Mouse (Mus musculus) hindbrain, postnatal 0 days (tissue): ENCODE measurements around the gene Arhgap23. TPM values are rescaled to one million over a fixed set of nuclear protein-coding genes. Genes with fewer than 3 reads are reported as not detected.

ENCODE experiments used
- ATAC-seq: fragments of 200-750 bp; cut with Nextera tagmentation; 2 replicates; pipeline ENCODE4 v1.8.0; 2017; ENCODE audit warnings: mild to moderate bottlenecking, moderate TSS enrichment, moderate library complexity
- DNase-seq: peaks from one replicate; pipeline ENCODE4 v3.0.0-alpha.2; 2015; ENCODE audit warnings: low spot score
- H3K27ac ChIP-seq: fragments of 300-500 bp; sonication (generic); 2 replicates; pipeline ENCODE4 v1.5.1; 2014; ENCODE audit warnings: mild to moderate bottlenecking
- H3K27me3 ChIP-seq: fragments of 300-500 bp; sonication (generic); 2 replicates; pipeline ENCODE4 v1.6.1; 2014; ENCODE audit warnings: low read length, mixed read lengths; ENCODE audit not compliant: insufficient read depth
- H3K36me3 ChIP-seq: fragments of 300-500 bp; sonication (generic); 2 replicates; pipeline ENCODE4 v1.6.1; 2014; ENCODE audit warnings: low read length, mixed read lengths; ENCODE audit not compliant: insufficient read depth
- H3K4me1 ChIP-seq: fragments of 300-500 bp; sonication (generic); 2 replicates; pipeline ENCODE4 v1.6.1; 2014; ENCODE audit warnings: antibody characterized with exemption, low read length, mixed read lengths; ENCODE audit not compliant: insufficient read depth
- H3K4me2 ChIP-seq: fragments of 300-500 bp; sonication (generic); 2 replicates; pipeline ENCODE4 v1.6.1; 2014; ENCODE audit warnings: low read depth, mild to moderate bottlenecking, low read length, moderate library complexity, mixed read lengths
- H3K4me3 ChIP-seq: fragments of 300-500 bp; sonication (generic); 2 replicates; pipeline ENCODE4 v1.5.1; 2014; ENCODE audit warnings: low read length
- H3K9ac ChIP-seq: fragments of 300-500 bp; sonication (generic); replicated peaks from 2 replicates; pipeline ENCODE4 v1.6.1; 2014; ENCODE audit warnings: mild to moderate bottlenecking, low read length, moderate library complexity, mixed read lengths
- H3K9me3 ChIP-seq: fragments of 300-500 bp; sonication (generic); 2 replicates; pipeline ENCODE4 v1.6.1; 2016; ENCODE audit warnings: low read length, mixed read lengths
- CTCF ChIP-seq: IDR thresholded peaks from 2 replicates; pipeline ENCODE4 v1.5.1; 2016; ENCODE audit warnings: antibody characterized with exemption, control low read depth, low read depth
- WGBS: fragments of 180-500 bp; shearing (Covaris S2); extraction: QIAGEN DNeasy Blood & Tissue Kit; methylation state at CpG from one replicate; pipeline ENCODE4 v1.1.7; 2014; 5-methylcytosine and 5-hydroxymethylcytosine counted together
- polyA plus RNA-seq: library from polyadenylated mRNA; unstranded; fragments of >200 nt; fragmentation: Nextera tagmentation; extraction: Ambion mirVana; gene quantifications from 2 replicates; pipeline ENCODE4 v1.2.1, GENCODE M21; 2015
- total RNA-seq: library from RNA; depleted of rRNA; stranded (reverse); fragments of >200 nt; gene quantifications from 2 replicates; pipeline ENCODE4 v1.2.3, GENCODE M21; 2014

Arhgap23 gene
- total and polyA plus RNA-seq, 2 experiments from 2014 or later, result 7.7 to 75.2 TPM

GRCm38 (mm10) chr11:97422507-97422906, 7.2 kb downstream of the Arhgap23 start:
- TF ChIP-seq CTCF, result no peak
- Histone ChIP-seq H3K9ac (no peak overlapping the region), H3K4me2 (no peak overlapping the region), H3K4me1 (0 out of 2 replicates have a peak, but pooled peaks cover 2% of the 10 kb centered on the region), H3K27me3 (no peaks in the 10 kb centered on the region), H3K9me3 (no peaks in the 10 kb centered on the region), H3K27ac (no peak overlapping the region; the same call in 1 of the 2 replicates), H3K4me3 (no peak overlapping the region), H3K36me3 (no peaks in the 10 kb centered on the region)
- DNase-seq (peak; percentile 47), ATAC-seq (peak; percentile 78; the same call in 1 of the 2 replicates)
- 48% methylated on average over 4 of the region's 4 CpGs for WGBS

- ATAC-seq (no peak), DNase-seq (no peak)
- Histone ChIP-seq H3K4me3 (no peak overlapping the region), H3K27me3 (no peaks in the 10 kb centered on the region), H3K9ac (no peak overlapping the region), H3K9me3 (no peaks in the 10 kb centered on the region), H3K27ac (no peak overlapping the region), H3K4me1 (peaks cover 8% of the 10 kb centered on the region; the same call in 1 of the 2 replicates), H3K36me3 (no peaks in the 10 kb centered on the region), H3K4me2 (no peak overlapping the region)
- TF ChIP-seq CTCF, result no peak
- WGBS, result 58% methylated on average over 5 of the region's 5 CpGs
Measured at GRCm38 (mm10) chr11:97424092-97424692, 8.9 kb downstream of the Arhgap23 start.

GRCm38 (mm10) chr11:97424802-97425201, 9.5 kb downstream of the Arhgap23 start:
- no peak overlapping the region for H3K4me2 ChIP-seq
- no peak overlapping the region for H3K9ac ChIP-seq
- H3K4me1 ChIP-seq, result peaks cover 8% of the 10 kb centered on the region; the same call in 1 of the 2 replicates
- no peak overlapping the region for H3K4me3 ChIP-seq
- ATAC-seq (no peak), DNase-seq (no peak)
- no peaks in the 10 kb centered on the region for H3K9me3 ChIP-seq
- H3K27me3 ChIP-seq, result no peaks in the 10 kb centered on the region
- no peak overlapping the region for H3K27ac ChIP-seq
- no peaks in the 10 kb centered on the region for H3K36me3 ChIP-seq
- no peak for TF ChIP-seq CTCF
- 72% methylated on average over 3 of the region's 3 CpGs for WGBS

DNA sequence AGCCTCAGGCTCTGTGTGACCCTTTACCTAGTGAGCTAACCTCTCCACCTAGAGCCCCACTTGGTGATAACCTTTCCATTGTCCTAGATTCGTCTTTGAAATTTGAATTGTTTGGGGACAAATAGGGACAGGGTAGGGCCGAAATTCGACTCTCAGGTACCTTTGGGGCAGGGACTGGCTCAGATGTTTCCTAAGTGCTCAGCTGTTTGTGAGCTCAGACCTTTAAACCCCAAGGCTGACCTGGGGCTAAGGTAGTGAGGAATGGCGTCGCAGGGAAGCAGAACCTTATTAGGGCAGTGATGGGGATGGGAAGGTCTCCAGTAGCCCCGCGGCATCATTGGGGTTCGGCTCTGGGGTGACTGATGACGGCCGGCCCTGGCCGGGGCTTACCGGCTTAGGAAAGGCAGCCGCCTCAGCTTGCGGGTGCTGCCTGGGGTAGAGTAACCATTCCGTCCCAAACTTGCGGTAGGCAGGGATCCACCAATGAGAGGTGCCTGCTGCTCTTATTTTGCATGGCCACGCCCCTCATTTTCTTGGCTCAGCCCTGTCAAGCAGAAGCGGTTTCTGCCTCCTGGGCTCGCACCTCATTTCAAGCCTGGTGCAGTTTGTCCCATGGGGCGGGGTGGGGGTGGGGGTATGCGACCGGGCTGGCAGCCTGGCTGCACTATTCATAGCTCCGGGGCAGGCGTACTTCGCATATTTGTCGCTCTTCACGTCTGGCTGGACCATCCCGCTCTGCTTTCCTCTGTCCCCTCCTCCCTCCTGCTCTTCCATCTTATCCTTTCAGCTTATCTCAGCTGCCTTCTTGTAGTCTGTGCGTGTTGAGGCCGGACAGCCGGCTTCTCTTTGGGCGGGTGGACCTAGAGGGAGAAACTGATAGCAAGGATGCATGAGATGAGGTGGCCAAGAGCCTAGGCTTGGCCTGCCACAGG, 12.7 kb downstream of the Arhgap23 start:
- no peak overlapping the region for H3K27ac ChIP-seq
- H3K36me3 ChIP-seq, result no peaks in the 10 kb centered on the region
- DNase-seq (peak; percentile 79), ATAC-seq (peak; percentile 76)
- 1% methylated on average over 32 of the region's 32 CpGs for WGBS
- peaks cover 5% of the 10 kb centered on the region; the same call in 1 of the 2 replicates for H3K4me1 ChIP-seq
- H3K4me3 ChIP-seq, result peak overlapping the region; percentile 29
- no peaks in the 10 kb centered on the region for H3K27me3 ChIP-seq
- TF ChIP-seq CTCF, result no peak
- no peaks in the 10 kb centered on the region for H3K9me3 ChIP-seq
- H3K9ac ChIP-seq, result peak overlapping the region; percentile 49
- peak overlapping the region; percentile 61 for H3K4me2 ChIP-seq

DNA sequence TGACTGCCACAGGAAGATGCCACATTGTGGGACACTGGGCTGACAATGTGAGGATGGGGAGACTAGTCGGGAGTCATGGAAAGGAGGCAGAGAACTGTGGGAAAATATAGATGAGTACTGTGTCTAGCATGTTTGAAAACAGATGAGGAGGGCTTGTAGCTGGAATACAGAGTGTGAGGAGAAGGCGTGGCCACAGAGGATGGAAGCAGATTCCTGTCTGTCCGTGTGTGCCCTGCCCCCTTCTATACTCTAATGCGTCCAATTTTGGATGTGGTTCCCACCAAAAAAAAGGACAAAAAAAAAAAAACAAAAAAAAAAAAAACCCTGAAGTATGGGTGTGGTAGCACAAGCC, 13.4 kb downstream of the Arhgap23 start:
- WGBS, result 50% methylated on average over 4 of the region's 4 CpGs
- DNase-seq (no peak), ATAC-seq (no peak)
- Histone ChIP-seq H3K4me3 (peak overlapping the region; percentile 29), H3K27me3 (no peaks in the 10 kb centered on the region), H3K9ac (peak overlapping the region; percentile 49), H3K4me2 (peak overlapping the region; percentile 61), H3K27ac (no peak overlapping the region), H3K36me3 (no peaks in the 10 kb centered on the region), H3K9me3 (no peaks in the 10 kb centered on the region), H3K4me1 (peaks cover 5% of the 10 kb centered on the region; the same call in 1 of the 2 replicates)
- no peak for TF ChIP-seq CTCF

DNA sequence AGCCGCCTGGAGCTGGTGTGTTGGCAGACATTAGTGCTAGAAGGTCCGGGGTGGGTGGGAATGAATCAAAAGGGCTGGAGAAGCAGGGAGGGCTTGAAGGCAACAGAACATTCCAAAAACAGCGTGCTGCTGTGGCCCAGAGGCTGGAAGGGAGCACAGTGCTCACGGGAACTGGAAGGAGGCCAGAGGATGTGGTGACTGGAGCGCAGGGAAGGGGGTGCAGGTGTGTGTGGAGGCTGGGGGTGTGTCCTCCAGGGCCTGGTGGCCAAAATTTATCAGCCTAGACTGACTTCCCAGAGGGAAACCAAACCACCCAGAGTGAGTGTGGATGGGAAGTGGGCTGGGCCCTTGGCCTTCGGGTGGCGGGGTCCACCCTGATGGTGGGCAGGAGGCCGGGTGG, 14.3 kb downstream of the Arhgap23 start:
- Histone ChIP-seq H3K4me1 (peaks cover 7% of the 10 kb centered on the region; the same call in 1 of the 2 replicates), H3K9ac (no peak overlapping the region), H3K4me2 (no peak overlapping the region), H3K9me3 (no peaks in the 10 kb centered on the region), H3K27ac (no peak overlapping the region), H3K27me3 (no peaks in the 10 kb centered on the region), H3K36me3 (no peaks in the 10 kb centered on the region), H3K4me3 (no peak overlapping the region)
- TF ChIP-seq CTCF, result no peak
- WGBS, result 77% methylated on average over 8 of the region's 8 CpGs
- ATAC-seq (no peak), DNase-seq (no peak)

- Histone ChIP-seq H3K4me2 (no peak overlapping the region), H3K27me3 (no peaks in the 10 kb centered on the region), H3K36me3 (no peaks in the 10 kb centered on the region), H3K4me1 (peaks cover 12% of the 10 kb centered on the region; the same call in 1 of the 2 replicates), H3K9me3 (no peaks in the 10 kb centered on the region), H3K9ac (no peak overlapping the region), H3K27ac (no peak overlapping the region), H3K4me3 (no peak overlapping the region)
- TF ChIP-seq CTCF, result peak; percentile 88
- ATAC-seq (no peak), DNase-seq (peak; percentile 38)
- WGBS, result 6% methylated on average over 3 of the region's 3 CpGs
Measured at GRCm38 (mm10) chr11:97432015-97432414, 16.7 kb downstream of the Arhgap23 start.
